ENCODE assay signal across 8 mouse cellular contexts in genomic region chr17:8508305-8509141, GRCm38 (mm10). TPM values are rescaled to one million over a fixed set of nuclear protein-coding genes. Genes with fewer than 3 reads are reported as not detected.
DNase-seq lines count a peak whose midpoint lies in the region; ATAC-seq lines count a peak whose summit lies in the region.

No protein-coding gene starts in this region.

- H3K27ac ChIP-seq in hindbrain, embryonic 14.5 days: peak overlapping the region; percentile 76
- H3K27ac ChIP-seq in midbrain, embryonic 13.5 days: peak overlapping the region; percentile 79
- no peak overlapping the region for H3K27ac ChIP-seq in stomach, embryonic 15.5 days

- peak; percentile 62 for ATAC-seq in common myeloid progenitor, adult 5-6 weeks (replicated peaks; ENCODE audit: low read depth, poor library complexity, severe bottlenecking)
- ATAC-seq in hindbrain, embryonic 14.5 days (ENCODE audit: low FRiP score): peak; percentile 92
- peak; percentile 82 for ATAC-seq in midbrain, embryonic 13.5 days
- peak; percentile 83 for ATAC-seq in stomach, embryonic 15.5 days (ENCODE audit: insufficient read depth, low FRiP score, low read depth)

- no peaks in the 10 kb centered on the region for H3K9me3 ChIP-seq in hindbrain, embryonic 14.5 days (ENCODE audit: control insufficient read depth, low read length)
- no peaks in the 10 kb centered on the region for H3K9me3 ChIP-seq in midbrain, embryonic 13.5 days
- no peaks in the 10 kb centered on the region for H3K9me3 ChIP-seq in stomach, embryonic 15.5 days

- peak overlapping the region; percentile 52 for H3K9ac ChIP-seq in hindbrain, embryonic 14.5 days
- H3K9ac ChIP-seq in midbrain, embryonic 13.5 days (replicated peaks): peak overlapping the region; percentile 53
- no peak overlapping the region for H3K9ac ChIP-seq in stomach, embryonic 15.5 days

- H3K4me3 ChIP-seq in hindbrain, embryonic 14.5 days (replicated peaks; ENCODE audit: low read length): peak overlapping the region; percentile 5; the same call in 1 of the 2 replicates
- H3K4me3 ChIP-seq in midbrain, embryonic 13.5 days (replicated peaks): peak overlapping the region; percentile 33
- no peak overlapping the region; the same call in 1 of the 2 replicates for H3K4me3 ChIP-seq in stomach, embryonic 15.5 days (replicated peaks)

- 0% methylated on average over 16 of the region's 16 CpGs for WGBS in hindbrain, embryonic 14.5 days
- WGBS in midbrain, embryonic 13.5 days: under 1% methylated on average over 16 of the region's 16 CpGs
- under 1% methylated on average over 15 of the region's 16 CpGs for WGBS in stomach, embryonic 15.5 days

- peak overlapping the region; percentile 44 for H3K4me2 ChIP-seq in hindbrain, embryonic 14.5 days (replicated peaks)
- H3K4me2 ChIP-seq in midbrain, embryonic 13.5 days (replicated peaks): peak overlapping the region; percentile 53
- H3K4me2 ChIP-seq in stomach, embryonic 15.5 days: peak overlapping the region; percentile 40

- H3K4me1 ChIP-seq in hindbrain, embryonic 14.5 days (replicated peaks; ENCODE audit: control insufficient read depth, insufficient read depth, low read length): peaks cover 25% of the 10 kb centered on the region
- H3K4me1 ChIP-seq in midbrain, embryonic 13.5 days (replicated peaks): peaks cover 36% of the 10 kb centered on the region
- H3K4me1 ChIP-seq in stomach, embryonic 15.5 days: peaks cover 11% of the 10 kb centered on the region

- DNase-seq in adrenal gland, adult 8-10 months: peak; percentile 69
- peak; percentile 74 for DNase-seq in gastrocnemius, postnatal 10 days
- peak; percentile 91 for DNase-seq in hindbrain, embryonic 14.5 days (ENCODE audit: low spot score)
- DNase-seq in layer of hippocampus, postnatal 25 days (ENCODE audit: extremely low spot score in 1 of 2, low spot score in 1 of 2): peak; percentile 60 to 62
- DNase-seq in spleen, adult 12 weeks (ENCODE audit: low spot score): no peak

- H3K27me3 ChIP-seq in hindbrain, embryonic 14.5 days (ENCODE audit: control insufficient read depth, insufficient read depth, low read length): no peaks in the 10 kb centered on the region
- 0 out of 2 replicates have a peak, but pooled peaks cover 11% of the 10 kb centered on the region for H3K27me3 ChIP-seq in midbrain, embryonic 13.5 days
- 0 out of 2 replicates have a peak, but pooled peaks cover 9% of the 10 kb centered on the region for H3K27me3 ChIP-seq in stomach, embryonic 15.5 days (replicated peaks)

- no peaks in the 10 kb centered on the region for H3K36me3 ChIP-seq in hindbrain, embryonic 14.5 days (replicated peaks; ENCODE audit: control insufficient read depth, insufficient read depth)
- no peaks in the 10 kb centered on the region for H3K36me3 ChIP-seq in midbrain, embryonic 13.5 days
- H3K36me3 ChIP-seq in stomach, embryonic 15.5 days: no peaks in the 10 kb centered on the region

RNA-seq across cellular contexts. Expression of gene Pde10a, which starts 16.6 kb away (rescaled TPM):
- total RNA-seq in adrenal gland, adult 8-10 months (2022): 100 to 1,000 TPM in 1 of 4 experiments, 10 to 100 TPM in 3; 16.9 to 104 (median 44.4) TPM
- 8.4 and 16.1 TPM in 2 replicates for total RNA-seq in common myeloid progenitor, adult 5-6 weeks (2017)
- 1 to 10 TPM; 5.7 to 7.4 TPM for total RNA-seq in gastrocnemius, postnatal 10 days (2021)
- polyA plus RNA-seq in hindbrain, embryonic 14.5 days (2014; fragmentation: Nextera tagmentation; extraction: Ambion mirVana): 14.7 and 15.8 TPM in 2 replicates
- 10 to 100 TPM; 55.2 to 64.0 TPM for total RNA-seq in layer of hippocampus, postnatal 25 days (2021)
- polyA plus RNA-seq in midbrain, embryonic 13.5 days (2015; fragmentation: Nextera tagmentation; extraction: Ambion mirVana): 12.5 and 12.7 TPM in 2 replicates
- 1.4 and 1.5 TPM in 2 replicates for polyA plus RNA-seq in stomach, embryonic 15.5 days (2015; fragmentation: Nextera tagmentation; extraction: Ambion mirVana)

RNA-seq across cellular contexts. Expression of gene Gm17087, which starts 58.2 kb away (rescaled TPM):
- total RNA-seq in adrenal gland, adult 8-10 months (2022): not detected
- not detected in 2 replicates for total RNA-seq in common myeloid progenitor, adult 5-6 weeks (2017)
- not detected for total RNA-seq in gastrocnemius, postnatal 10 days (2021)
- not detected in 2 replicates for polyA plus RNA-seq in hindbrain, embryonic 14.5 days (2014; fragmentation: Nextera tagmentation; extraction: Ambion mirVana)
- total RNA-seq in layer of hippocampus, postnatal 25 days (2021): not detected
- polyA plus RNA-seq in midbrain, embryonic 13.5 days (2015; fragmentation: Nextera tagmentation; extraction: Ambion mirVana): not detected in 2 replicates
- polyA plus RNA-seq in stomach, embryonic 15.5 days (2015; fragmentation: Nextera tagmentation; extraction: Ambion mirVana): 0.36 TPM in 1 of 2 replicates, not detected in the other
